Mouse (Mus musculus) layer of hippocampus, postnatal 10 days (tissue): ENCODE results near the gene Sfi1. TPM values are rescaled to one million over a fixed set of nuclear protein-coding genes. Genes with fewer than 3 reads are reported as not detected.
A peak's percentile ranks its signal among the peaks of the same experiment; 100 is the strongest.
"Not testable (repeated sequence)": the region's sequence is repeated elsewhere in the genome, so short reads cannot be mapped to it uniquely, and the experiment has no call there.

ENCODE experiments used
- DNase-seq, 2 experiments: peaks; one replicate each; pipeline ENCODE4 v3.0.0; 2021; ENCODE audit warnings: low spot score in 2 of 2
- total RNA-seq, 2 experiments: library from RNA; stranded (reverse); gene quantifications; 2 replicates each; pipeline ENCODE4 v1.2.3; 2021

Sfi1 gene
- total RNA-seq, 2 experiments from 2014 or later, result 50.6 to 81.4 TPM

GRCm38 (mm10) chr11:3146806-3147205, 46.5 kb downstream of the Sfi1 start:
- not testable (repeated sequence) for DNase-seq

GRCm38 (mm10) chr11:3145359-3146165, 47.7 kb downstream of the Sfi1 start:
- not testable (repeated sequence) for DNase-seq

- DNase-seq, result not testable (repeated sequence)
Measured at GRCm38 (mm10) chr11:3143984-3144383, 49.3 kb downstream of the Sfi1 start.

- DNase-seq, result peak; percentile 79 to 81
Measured at GRCm38 (mm10) chr11:3142413-3142812, 50.9 kb downstream of the Sfi1 start.

GRCm38 (mm10) chr11:3140967-3141535, 52.2 kb downstream of the Sfi1 start:
- DNase-seq, result not testable (repeated sequence)

GRCm38 (mm10) chr11:3138323-3138722, 54.9 kb downstream of the Sfi1 start:
- peak in 1 of 2 experiments; percentile 64 for DNase-seq

GRCm38 (mm10) chr11:3137279-3137678, 56.0 kb downstream of the Sfi1 start:
- peak in 1 of 2 experiments; percentile 51 for DNase-seq

GRCm38 (mm10) chr11:3135956-3136355, 57.3 kb downstream of the Sfi1 start:
- DNase-seq, result peak in 1 of 2 experiments; percentile 18

- not testable (repeated sequence) for DNase-seq
Measured at GRCm38 (mm10) chr11:3135391-3135790, 57.9 kb downstream of the Sfi1 start.

GRCm38 (mm10) chr11:3133360-3133759, 59.9 kb downstream of the Sfi1 start:
- not testable (repeated sequence) for DNase-seq

- peak in 1 of 2 experiments; percentile 21 for DNase-seq
Measured at GRCm38 (mm10) chr11:3132957-3133356, 60.3 kb downstream of the Sfi1 start.

- peak; percentile 72 to 77 for DNase-seq
Measured at GRCm38 (mm10) chr11:3132001-3132400, 61.3 kb downstream of the Sfi1 start.

GRCm38 (mm10) chr11:3129852-3130251, 63.4 kb downstream of the Sfi1 start:
- peak; percentile 76 to 83 for DNase-seq

- peak in 1 of 2 experiments; percentile 17 for DNase-seq
Measured at GRCm38 (mm10) chr11:3129276-3129675, 64.0 kb downstream of the Sfi1 start.

GRCm38 (mm10) chr11:3127303-3127795, 65.9 kb downstream of the Sfi1 start:
- peak in 1 of 2 experiments; percentile 65 for DNase-seq

- peak; percentile 97 to 98 for DNase-seq
Measured at GRCm38 (mm10) chr11:3126478-3127302, 66.6 kb downstream of the Sfi1 start.

GRCm38 (mm10) chr11:3125922-3126321, 67.3 kb downstream of the Sfi1 start:
- DNase-seq, result peak in 1 of 2 experiments; percentile 49

GRCm38 (mm10) chr11:3124932-3125810, 68.1 kb downstream of the Sfi1 start:
- DNase-seq, result peak in 1 of 2 experiments; percentile 45

GRCm38 (mm10) chr11:3114403-3114802, 78.9 kb downstream of the Sfi1 start:
- no peak for DNase-seq

- no peak for DNase-seq
Measured at GRCm38 (mm10) chr11:3106154-3106553, 87.1 kb downstream of the Sfi1 start.
